Mouse (Mus musculus) MEL (cell line): Measurements from ENCODE around the gene Tecpr1. TPM values are rescaled to one million over a fixed set of nuclear protein-coding genes. Genes with fewer than 3 reads are reported as not detected.

ENCODE experiments used
- DNase-seq: peaks from one replicate; pipeline ENCODE4 v3.0.0; 2011; ENCODE audit warnings: low read depth, low spot score
- H3K27ac ChIP-seq: 2 replicates; pipeline ENCODE4 v1.5.1; 2012; ENCODE audit warnings: low read depth, mild to moderate bottlenecking, control low read depth, low read length, moderate library complexity; ENCODE audit not compliant: control insufficient read depth
- H3K27me3 ChIP-seq, 2 experiments: fragments of 150-350 bp in 1 of 2; sonication (generic) in 1 of 2; 2 replicates each; pipeline ENCODE4 v1.6.1; 2012; ENCODE audit warnings: low read length in 2 of 2, mild to moderate bottlenecking in 2 of 2, improper control_type of control experiment in 1 of 2, moderate library complexity in 1 of 2; ENCODE audit not compliant: insufficient read depth in 2 of 2, control insufficient read depth in 1 of 2
- H3K36me3 ChIP-seq, 2 experiments: 2 replicates each; pipeline ENCODE4 v1.6.1; 2012 to 2014; ENCODE audit warnings: low read length in 2 of 2, improper control_type of control experiment in 1 of 2, inconsistent platforms in 1 of 2, mild to moderate bottlenecking in 1 of 2; ENCODE audit not compliant: insufficient read depth in 2 of 2, control insufficient read depth in 1 of 2
- H3K4me1 ChIP-seq, 2 experiments: fragments of 150-350 bp in 1 of 2; sonication (generic) in 1 of 2; 2 replicates each; pipeline ENCODE4 v1.6.1; 2012; ENCODE audit warnings: low read length in 2 of 2, improper control_type of control experiment in 1 of 2, mild to moderate bottlenecking in 1 of 2; ENCODE audit not compliant: insufficient read depth in 2 of 2, control insufficient read depth in 1 of 2
- H3K4me3 ChIP-seq, 2 experiments: fragments of 150-350 bp in 1 of 2; sonication (generic) in 1 of 2; 2 replicates each; pipeline ENCODE4 v1.5.1; 2012; ENCODE audit warnings: low read depth in 2 of 2, low read length in 2 of 2, mild to moderate bottlenecking in 2 of 2, moderate library complexity in 2 of 2, control low read depth in 1 of 2, improper control_type of control experiment in 1 of 2; ENCODE audit not compliant: control insufficient read depth in 1 of 2, insufficient read depth in 1 of 2
- H3K79me2 ChIP-seq: 2 replicates; pipeline ENCODE4 v1.6.1; 2012; ENCODE audit warnings: mild to moderate bottlenecking, low read length, moderate library complexity; ENCODE audit not compliant: control insufficient read depth, poor library complexity, insufficient read depth
- H3K9ac ChIP-seq: 2 replicates; pipeline ENCODE4 v1.6.1; 2012; ENCODE audit warnings: low read depth, mild to moderate bottlenecking, control low read depth, low read length, moderate library complexity; ENCODE audit not compliant: control insufficient read depth, poor library complexity, severe bottlenecking
- H3K9me3 ChIP-seq: fragments of 150-350 bp; sonication (generic); replicated peaks from 2 replicates; pipeline ENCODE4 v1.6.1; 2012; ENCODE audit warnings: mild to moderate bottlenecking, low read length, improper control_type of control experiment, moderate library complexity; ENCODE audit not compliant: insufficient read depth
- BHLHE40 ChIP-seq: IDR thresholded peaks from 2 replicates; pipeline ENCODE4 v1.6.1; 2012; ENCODE audit warnings: low read depth, mild to moderate bottlenecking, inconsistent platforms, low read length, improper control_type of control experiment, borderline replicate concordance
- CTCF ChIP-seq, 3 experiments: IDR thresholded peaks in 2 of 3; conservative IDR thresholded peaks in 1 of 3; 2 replicates each; pipeline ENCODE4 v1.5.1; 2011 to 2012; ENCODE audit warnings: low read length in 3 of 3, low read depth in 2 of 3, mild to moderate bottlenecking in 2 of 3, improper control_type of control experiment in 1 of 3, inconsistent platforms in 1 of 3, mixed read lengths in 1 of 3, moderate library complexity in 1 of 3; ENCODE audit not compliant: control insufficient read depth in 1 of 3, insufficient read depth in 1 of 3, poor library complexity in 1 of 3, severe bottlenecking in 1 of 3
- EP300 ChIP-seq, 2 experiments: IDR thresholded peaks; 2 replicates each; pipeline ENCODE4 v1.6.1; 2011; ENCODE audit warnings: improper control_type of control experiment in 2 of 2, low read length in 2 of 2, low read depth in 1 of 2, mild to moderate bottlenecking in 1 of 2
- ETS1 ChIP-seq: IDR thresholded peaks from 2 replicates; pipeline ENCODE4 v1.6.1; 2012; ENCODE audit warnings: low read depth, mild to moderate bottlenecking, inconsistent platforms, low read length, improper control_type of control experiment, moderate library complexity
- HCFC1 ChIP-seq: IDR thresholded peaks from 2 replicates; pipeline ENCODE4 v1.6.1; 2012; ENCODE audit warnings: low read depth, mild to moderate bottlenecking, inconsistent platforms, low read length, improper control_type of control experiment, moderate library complexity
- KAT2A ChIP-seq: conservative IDR thresholded peaks from 2 replicates; pipeline ENCODE4 v1.6.1; 2012; ENCODE audit warnings: low read depth, low read length, improper control_type of control experiment, inconsistent platforms
- MAFK ChIP-seq: IDR thresholded peaks from 2 replicates; pipeline ENCODE4 v1.6.1; 2011; ENCODE audit warnings: low read depth, mild to moderate bottlenecking, low read length, improper control_type of control experiment, borderline replicate concordance
- MAX ChIP-seq: IDR thresholded peaks from 2 replicates; pipeline ENCODE4 v1.6.1; 2011; ENCODE audit warnings: low read length, improper control_type of control experiment
- MEF2A ChIP-seq: IDR thresholded peaks from 2 replicates; pipeline ENCODE4 v1.6.1; 2014; ENCODE audit warnings: low read depth, mild to moderate bottlenecking, inconsistent platforms, low read length, improper control_type of control experiment; ENCODE audit not compliant: poor library complexity, insufficient replicate concordance, severe bottlenecking; ENCODE audit errors: extremely low read depth
- MXI1 ChIP-seq: IDR thresholded peaks from 2 replicates; pipeline ENCODE4 v1.6.1; 2011; ENCODE audit warnings: mild to moderate bottlenecking, low read depth, low read length, improper control_type of control experiment
- MYC ChIP-seq: IDR thresholded peaks from 2 replicates; pipeline ENCODE4 v1.6.1; 2011; ENCODE audit warnings: low read depth, mild to moderate bottlenecking, low read length, improper control_type of control experiment, moderate library complexity
- NELFE ChIP-seq: IDR thresholded peaks from 2 replicates; pipeline ENCODE4 v1.6.1; 2011; ENCODE audit warnings: low read depth, low read length, improper control_type of control experiment
- NRF1 ChIP-seq: IDR thresholded peaks from 2 replicates; pipeline ENCODE4 v1.6.1; 2014; ENCODE audit warnings: low read depth, mild to moderate bottlenecking, inconsistent platforms, low read length, improper control_type of control experiment, moderate library complexity; ENCODE audit not compliant: poor library complexity, insufficient read depth, severe bottlenecking
- POLR2A ChIP-seq, 2 experiments: IDR thresholded peaks; 2 replicates each; pipeline ENCODE4 v1.6.1; 2011 to 2012; ENCODE audit warnings: low read length in 2 of 2, mild to moderate bottlenecking in 2 of 2, control low read depth in 1 of 2, improper control_type of control experiment in 1 of 2, low read depth in 1 of 2, moderate library complexity in 1 of 2; ENCODE audit not compliant: control insufficient read depth in 1 of 2, insufficient read depth in 1 of 2, poor library complexity in 1 of 2
- POLR2AphosphoS2 ChIP-seq: IDR thresholded peaks from 2 replicates; pipeline ENCODE4 v1.6.1; 2011; ENCODE audit warnings: low read length, improper control_type of control experiment
- RAD21 ChIP-seq: IDR thresholded peaks from 2 replicates; pipeline ENCODE4 v1.6.1; 2011; ENCODE audit warnings: mild to moderate bottlenecking, low read depth, low read length, improper control_type of control experiment
- RCOR1 ChIP-seq: IDR thresholded peaks from 2 replicates; pipeline ENCODE4 v1.6.1; 2012; ENCODE audit warnings: low read depth, mild to moderate bottlenecking, inconsistent platforms, low read length, improper control_type of control experiment
- SIN3A ChIP-seq: IDR thresholded peaks from 2 replicates; pipeline ENCODE4 v1.6.1; 2012; ENCODE audit warnings: low read length, improper control_type of control experiment, inconsistent platforms
- SMC3 ChIP-seq: IDR thresholded peaks from 2 replicates; pipeline ENCODE4 v1.6.1; 2011; ENCODE audit warnings: low read depth, low read length, improper control_type of control experiment
- TAL1 ChIP-seq: IDR thresholded peaks from 2 replicates; pipeline ENCODE4 v1.6.1; 2012; ENCODE audit warnings: mild to moderate bottlenecking, inconsistent platforms, low read length, moderate library complexity, mixed read lengths
- TBP ChIP-seq: IDR thresholded peaks from 2 replicates; pipeline ENCODE4 v1.8.0; 2011; ENCODE audit warnings: low read depth, low read length, improper control_type of control experiment
- TCF12 ChIP-seq: IDR thresholded peaks from 2 replicates; pipeline ENCODE4 v1.6.1; 2014; ENCODE audit warnings: low read depth, mild to moderate bottlenecking, inconsistent platforms, low read length, improper control_type of control experiment, moderate library complexity
- UBTF ChIP-seq: IDR thresholded peaks from 2 replicates; pipeline ENCODE4 v1.6.1; 2012; ENCODE audit warnings: low read depth, mild to moderate bottlenecking, inconsistent platforms, low read length, improper control_type of control experiment, moderate library complexity, borderline replicate concordance; ENCODE audit not compliant: insufficient read depth
- USF1 ChIP-seq: IDR thresholded peaks from 2 replicates; pipeline ENCODE4 v1.6.1; 2014; ENCODE audit warnings: low read depth, mild to moderate bottlenecking, inconsistent platforms, low read length, improper control_type of control experiment, moderate library complexity
- USF2 ChIP-seq, 2 experiments: IDR thresholded peaks; 2 replicates each; pipeline ENCODE4 v1.6.1; 2011 to 2012; ENCODE audit warnings: improper control_type of control experiment in 2 of 2, low read length in 2 of 2, borderline replicate concordance in 1 of 2, inconsistent platforms in 1 of 2, low read depth in 1 of 2, mild to moderate bottlenecking in 1 of 2; ENCODE audit not compliant: insufficient read depth in 1 of 2
- ZMIZ1 ChIP-seq: IDR thresholded peaks from 2 replicates; pipeline ENCODE4 v1.6.1; 2012; ENCODE audit warnings: low read depth, mild to moderate bottlenecking, inconsistent platforms, low read length, improper control_type of control experiment, moderate library complexity
- polyA plus RNA-seq, 2 experiments: library from polyadenylated mRNA; stranded (reverse) in 1 of 2; unstranded in 1 of 2; fragments of >175 nt in 1 of 2; fragments of >200 nt in 1 of 2; gene quantifications; 2 replicates each; pipeline versions ENCODE4 v1.2.1 to v1.2.4; 2012; ENCODE audit warnings: low replicate concordance in 2 of 2, low read depth in 1 of 2; ENCODE audit not compliant: insufficient read length in 2 of 2, insufficient read depth in 1 of 2, missing spikeins in 1 of 2
- total RNA-seq: library from RNA; depleted of rRNA; stranded (reverse); fragments of 300-350 nt; gene quantifications from 2 replicates; pipeline ENCODE4 v1.2.3, GENCODE M21; 2012

Gene Tecpr1
- total and polyA plus RNA-seq, 3 experiments = 6.2 to 9.0 TPM; not detected in 1

GRCm38 (mm10) chr5:144189950-144190583 lies 33.3 kb downstream of the Tecpr1 start, which contains the start of gene Bhlha15:
Bhlha15 (plus strand) TSS chr5:144190286.
- peak; percentile 75; the same call in 1 of the 2 replicates for TF ChIP-seq USF1
- TF ChIP-seq MYC = peak; percentile 58
- TF ChIP-seq TCF12 = 0 out of 2 replicates have a peak, but pooled peaks have one; percentile 25
- TF ChIP-seq KAT2A = no peak
- TF ChIP-seq POLR2A (IDR thresholded peaks at IDR 0.05; ENCODE audit: control insufficient read depth in 1 of 2, insufficient read depth in 1 of 2, low read depth in 1 of 2, low read length in 2 of 2, poor library complexity in 1 of 2) = peak in 1 of 2 experiments; percentile 25; a peak in 1 of 4 replicates
- no peak for TF ChIP-seq BHLHE40
- TF ChIP-seq SIN3A = 0 out of 2 replicates have a peak, but pooled peaks have one; percentile 39
- peak; percentile 16; the same call in 1 of the 2 replicates for TF ChIP-seq TAL1
- TF ChIP-seq TBP = no peak
- 0 out of 2 replicates have a peak, but pooled peaks have one; percentile 21 for TF ChIP-seq NRF1
- TF ChIP-seq EP300 (IDR thresholded peaks at IDR 0.05; ENCODE audit: low read depth in 1 of 2, low read length in 2 of 2) = no peak
- no peak for TF ChIP-seq HCFC1
- no peak for TF ChIP-seq RAD21
- no peak for TF ChIP-seq CTCF (IDR thresholded peaks at IDR 0.05 in 2 of 3, conservative IDR thresholded peaks at IDR 0.05 in 1 of 3; ENCODE audit: control insufficient read depth in 1 of 3, insufficient read depth in 1 of 3, low read depth in 2 of 3, low read length in 3 of 3, poor library complexity in 1 of 3, severe bottlenecking in 1 of 3)
- peak; percentile 71; the same call in 1 of the 2 replicates for TF ChIP-seq MAX
- peak; percentile 91 for TF ChIP-seq MXI1
- peak; percentile 30 for TF ChIP-seq NELFE
- no peaks in the 10 kb centered on the region; a peak in 2 of 4 replicates for H3K36me3 ChIP-seq
- H3K9ac ChIP-seq = peak within 1 kb of the TSS; percentile 75
- peak within 1 kb of the TSS; percentile 22 for H3K27ac ChIP-seq
- peaks cover 0 to 3% of the 10 kb centered on the region in 2 experiments; a peak in 2 of 4 replicates for H3K4me1 ChIP-seq
- peak; percentile 86 for DNase-seq
- no peaks in the 10 kb centered on the region for H3K79me2 ChIP-seq
- no peaks in the 10 kb centered on the region for H3K9me3 ChIP-seq
- no peaks in the 10 kb centered on the region for H3K27me3 ChIP-seq
- peak within 1 kb of the TSS; percentile 66 to 67 for H3K4me3 ChIP-seq

- H3K79me2 ChIP-seq = no peaks in the 10 kb centered on the region
- H3K27me3 ChIP-seq = no peaks in the 10 kb centered on the region
- no peak overlapping the region for H3K27ac ChIP-seq
- H3K4me3 ChIP-seq = no peak overlapping the region
- H3K4me1 ChIP-seq = peaks cover 0 to 3% of the 10 kb centered on the region in 2 experiments; a peak in 2 of 4 replicates
- H3K9ac ChIP-seq = no peak overlapping the region; the same call in 1 of the 2 replicates
- no peaks in the 10 kb centered on the region for H3K9me3 ChIP-seq
- TF ChIP-seq ETS1 = no peak
- no peak for TF ChIP-seq HCFC1
- TF ChIP-seq UBTF = no peak
- no peak for TF ChIP-seq MEF2A
- no peak for TF ChIP-seq ZMIZ1
- TF ChIP-seq SMC3 = no peak
- TF ChIP-seq MAX = no peak
- TF ChIP-seq MAFK = no peak
- no peak for TF ChIP-seq RCOR1
- no peak for TF ChIP-seq SIN3A
- no peak for TF ChIP-seq USF2 (IDR thresholded peaks at IDR 0.05; ENCODE audit: borderline replicate concordance in 1 of 2, insufficient read depth in 1 of 2, low read depth in 1 of 2, low read length in 2 of 2)
- TF ChIP-seq POLR2AphosphoS2 = no peak
- no peak for TF ChIP-seq POLR2A (IDR thresholded peaks at IDR 0.05; ENCODE audit: control insufficient read depth in 1 of 2, insufficient read depth in 1 of 2, low read depth in 1 of 2, low read length in 2 of 2, poor library complexity in 1 of 2)
- H3K36me3 ChIP-seq = no peaks in the 10 kb centered on the region; a peak in 2 of 4 replicates
- DNase-seq = no peak
These were observed 34.1 kb downstream of the Tecpr1 start for GRCm38 (mm10) chr5:144189327-144189726.
